Mouse (Mus musculus) midbrain, embryonic 13.5 days (tissue): ENCODE measurements around the gene Vwce. TPM values are rescaled to one million over a fixed set of nuclear protein-coding genes. Genes with fewer than 3 reads are reported as not detected.

Experiments used
- ATAC-seq: fragments of 200-750 bp; cut with Nextera tagmentation; 2 replicates; pipeline ENCODE4 v1.8.0; 2017; ENCODE audit warnings: mild to moderate bottlenecking, moderate TSS enrichment, moderate library complexity
- H3K27ac ChIP-seq: fragments of 300-500 bp; sonication (generic); 2 replicates; pipeline ENCODE4 v1.5.1; 2015; ENCODE audit warnings: inconsistent platforms, mild to moderate bottlenecking, moderate library complexity
- H3K27me3 ChIP-seq: fragments of 300-500 bp; sonication (generic); 2 replicates; pipeline ENCODE4 v1.6.1; 2015; ENCODE audit warnings: mild to moderate bottlenecking, inconsistent platforms
- H3K36me3 ChIP-seq: fragments of 300-500 bp; sonication (generic); 2 replicates; pipeline ENCODE4 v1.6.1; 2015; ENCODE audit warnings: mild to moderate bottlenecking, inconsistent platforms
- H3K4me1 ChIP-seq: fragments of 300-500 bp; sonication (generic); replicated peaks from 2 replicates; pipeline ENCODE4 v1.6.1; 2015; ENCODE audit warnings: inconsistent platforms
- H3K4me2 ChIP-seq: fragments of 300-500 bp; sonication (generic); replicated peaks from 2 replicates; pipeline ENCODE4 v1.6.1; 2015; ENCODE audit warnings: moderate library complexity, mild to moderate bottlenecking, inconsistent platforms
- H3K4me3 ChIP-seq: fragments of 300-500 bp; sonication (generic); replicated peaks from 2 replicates; pipeline ENCODE4 v1.5.1; 2015; ENCODE audit warnings: mild to moderate bottlenecking, inconsistent platforms
- H3K9ac ChIP-seq: fragments of 300-500 bp; sonication (generic); replicated peaks from 2 replicates; pipeline ENCODE4 v1.6.1; 2015; ENCODE audit warnings: mild to moderate bottlenecking, inconsistent platforms
- H3K9me3 ChIP-seq: fragments of 300-500 bp; sonication (generic); 2 replicates; pipeline ENCODE4 v1.6.1; 2016; ENCODE audit warnings: mild to moderate bottlenecking, inconsistent platforms
- WGBS: fragments of 180-500 bp; shearing (Covaris S2); methylation state at CpG from one replicate; pipeline ENCODE4 v1.1.7; 2015; 5-methylcytosine and 5-hydroxymethylcytosine counted together
- polyA plus RNA-seq: library from polyadenylated mRNA; unstranded; fragments of >200 nt; fragmentation: Nextera tagmentation; extraction: Ambion mirVana; gene quantifications from 2 replicates; pipeline ENCODE4 v1.2.1, GENCODE M21; 2015

The Vwce gene
- polyA plus RNA-seq, 1 experiment from 2014 or later: 0.61 TPM

DNA sequence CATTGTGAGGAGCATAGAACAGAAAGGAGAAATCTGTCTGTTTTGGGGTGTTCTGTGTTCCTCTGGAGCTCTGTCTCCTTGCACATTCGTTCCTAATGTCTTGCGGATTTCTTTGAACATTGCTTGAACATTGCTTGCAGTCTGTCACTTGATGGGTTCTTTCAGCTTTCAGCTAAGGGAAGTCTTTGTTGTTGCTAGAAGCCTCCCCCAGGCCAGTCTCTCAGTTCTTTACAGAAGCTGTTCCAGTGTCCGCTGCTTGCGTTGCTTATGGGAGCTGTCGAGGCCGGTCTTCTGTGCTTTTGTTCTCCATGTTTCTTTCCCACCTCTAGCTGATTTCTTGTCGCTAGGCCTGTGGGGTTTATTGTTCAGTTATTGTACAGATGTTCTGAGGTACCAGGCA is 61.8 kb downstream of the Vwce start:
- Histone ChIP-seq H3K9me3 (no peaks in the 10 kb centered on the region), H3K27me3 (no peaks in the 10 kb centered on the region), H3K4me3 (no peak overlapping the region), H3K4me1 (peaks cover 68% of the 10 kb centered on the region), H3K9ac (peak overlapping the region; percentile 28), H3K36me3 (no peaks in the 10 kb centered on the region; the same call in 1 of the 2 replicates), H3K4me2 (peak overlapping the region; percentile 21), H3K27ac (peak overlapping the region; percentile 74)
- 19% methylated on average over 7 of the region's 7 CpGs for WGBS
- peak; percentile 39; the same call in 1 of the 2 replicates for ATAC-seq

DNA sequence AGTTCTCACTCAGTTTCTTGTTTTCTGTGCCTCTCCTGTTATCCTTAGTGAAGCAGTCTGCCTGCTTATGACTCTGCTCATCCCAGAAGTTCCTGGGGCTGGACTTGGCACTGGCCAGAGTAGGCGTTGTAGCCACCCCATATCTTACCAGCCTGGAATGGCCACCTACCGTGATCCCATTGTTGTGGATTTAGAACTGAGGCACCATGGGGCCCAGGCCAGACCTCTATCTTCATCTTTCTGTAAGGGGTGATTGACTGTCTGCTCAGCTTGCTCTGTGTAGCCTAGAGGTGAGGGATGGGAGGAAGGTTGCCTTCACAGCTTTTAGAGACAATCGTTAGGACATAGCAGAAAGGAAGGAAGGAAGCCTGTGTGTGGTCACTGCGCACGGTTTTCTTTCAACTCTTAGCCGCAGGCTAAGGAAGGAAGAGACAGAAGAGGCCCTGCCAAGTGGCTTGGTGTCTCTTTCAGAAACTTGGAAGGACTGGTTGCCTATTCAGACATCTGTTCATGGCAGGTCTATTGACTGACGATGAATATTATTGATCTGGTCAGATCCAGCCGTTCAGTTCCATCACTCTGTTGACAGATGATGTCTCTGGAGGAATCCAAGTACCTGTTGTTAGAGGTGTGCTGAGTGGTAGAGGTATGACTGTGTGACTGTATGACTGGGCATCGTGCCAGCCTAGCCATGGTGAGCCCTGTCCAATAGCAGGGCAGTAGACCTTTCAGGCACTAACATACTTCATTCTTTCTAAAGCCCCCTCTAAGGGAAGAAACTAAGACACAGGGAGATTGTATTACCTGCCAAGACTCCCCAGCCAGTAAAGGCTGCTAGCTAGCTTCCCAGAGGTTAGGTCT is 64.3 kb downstream of the Vwce start:
- no peaks in the 10 kb centered on the region for H3K9me3 ChIP-seq
- H3K36me3 ChIP-seq: peaks cover 3% of the 10 kb centered on the region; the same call in 1 of the 2 replicates
- H3K4me1 ChIP-seq: peaks cover 67% of the 10 kb centered on the region
- H3K4me2 ChIP-seq: no peak overlapping the region
- H3K27me3 ChIP-seq: no peaks in the 10 kb centered on the region
- H3K9ac ChIP-seq: no peak overlapping the region
- no peak overlapping the region for H3K27ac ChIP-seq
- no peak for ATAC-seq
- H3K4me3 ChIP-seq: no peak overlapping the region
- WGBS: 74% methylated on average over 9 of the region's 9 CpGs

DNA sequence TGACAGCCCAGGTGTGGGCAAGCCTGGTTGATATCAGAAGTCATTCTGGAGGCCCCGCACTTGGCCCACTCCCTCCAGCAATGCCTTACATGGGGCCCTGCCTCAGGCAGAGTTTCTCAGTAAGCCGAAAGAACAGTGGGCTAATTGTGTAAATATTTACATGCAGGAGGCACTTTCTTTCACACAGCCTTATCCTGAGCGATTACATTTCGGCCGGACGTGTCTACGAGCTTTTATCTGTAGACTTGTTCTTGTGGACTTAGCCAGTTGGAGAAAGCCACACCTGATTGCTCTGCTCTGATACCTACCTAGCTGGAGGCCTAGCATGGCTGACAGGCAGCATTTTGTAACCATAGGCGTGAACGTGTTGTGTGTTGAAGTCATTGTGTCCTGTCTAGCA is 65.8 kb downstream of the Vwce start:
- peaks cover 66% of the 10 kb centered on the region for H3K4me1 ChIP-seq
- 65% methylated on average over 9 of the region's 9 CpGs for WGBS
- ATAC-seq: no peak

DNA sequence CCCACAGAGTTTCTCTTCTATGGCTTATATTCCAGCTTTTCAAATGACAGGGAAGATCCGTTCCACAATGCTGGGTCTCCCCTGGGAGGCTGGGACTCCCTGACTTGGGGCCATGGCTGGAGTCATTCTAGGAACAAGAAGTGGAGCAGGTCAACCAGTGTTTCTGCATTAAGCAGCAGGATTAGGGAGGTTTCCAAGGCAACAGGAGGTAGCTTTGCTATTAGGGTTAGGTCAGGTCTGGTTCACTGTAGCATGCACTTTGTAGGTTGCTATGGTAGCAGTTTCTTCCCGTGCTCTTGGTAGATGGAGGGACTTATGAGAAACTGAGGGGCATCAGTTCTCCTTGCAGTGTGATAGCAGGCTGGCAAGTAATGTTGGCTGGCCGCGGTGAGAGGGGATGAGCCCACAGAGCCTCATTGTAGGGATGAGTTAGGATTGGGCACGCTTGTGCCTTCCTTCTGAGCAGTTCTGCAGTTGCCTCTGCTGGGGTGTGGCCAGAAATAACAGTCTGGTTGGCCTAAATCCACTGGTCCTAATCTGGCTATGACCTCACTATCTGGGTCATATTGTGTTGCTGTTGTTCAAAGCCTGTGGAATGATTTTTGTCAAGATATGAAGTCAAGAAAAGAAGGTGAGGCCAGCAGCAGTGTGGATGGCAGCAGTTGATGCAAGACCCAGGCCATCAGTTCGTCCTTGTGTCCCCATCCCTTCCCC is 67.2 kb downstream of the Vwce start:
- Histone ChIP-seq H3K27ac (peak overlapping the region; percentile 6; the same call in 1 of the 2 replicates), H3K4me1 (peaks cover 60% of the 10 kb centered on the region), H3K27me3 (no peaks in the 10 kb centered on the region), H3K9me3 (no peaks in the 10 kb centered on the region), H3K4me3 (no peak overlapping the region), H3K4me2 (no peak overlapping the region), H3K9ac (no peak overlapping the region), H3K36me3 (peaks cover 5% of the 10 kb centered on the region)
- 35% methylated on average over 6 of the region's 6 CpGs for WGBS
- ATAC-seq: peak; percentile 48; the same call in 1 of the 2 replicates

More for the DNA sequence above, 65.8 kb downstream of the Vwce start:
- peaks cover 3% of the 10 kb centered on the region; the same call in 1 of the 2 replicates for H3K36me3 ChIP-seq
- no peaks in the 10 kb centered on the region for H3K27me3 ChIP-seq
- no peak overlapping the region for H3K4me3 ChIP-seq
- no peaks in the 10 kb centered on the region for H3K9me3 ChIP-seq
- no peak overlapping the region for H3K4me2 ChIP-seq
- peak overlapping the region; percentile 15; the same call in 1 of the 2 replicates for H3K27ac ChIP-seq
- H3K9ac ChIP-seq: no peak overlapping the region

DNA sequence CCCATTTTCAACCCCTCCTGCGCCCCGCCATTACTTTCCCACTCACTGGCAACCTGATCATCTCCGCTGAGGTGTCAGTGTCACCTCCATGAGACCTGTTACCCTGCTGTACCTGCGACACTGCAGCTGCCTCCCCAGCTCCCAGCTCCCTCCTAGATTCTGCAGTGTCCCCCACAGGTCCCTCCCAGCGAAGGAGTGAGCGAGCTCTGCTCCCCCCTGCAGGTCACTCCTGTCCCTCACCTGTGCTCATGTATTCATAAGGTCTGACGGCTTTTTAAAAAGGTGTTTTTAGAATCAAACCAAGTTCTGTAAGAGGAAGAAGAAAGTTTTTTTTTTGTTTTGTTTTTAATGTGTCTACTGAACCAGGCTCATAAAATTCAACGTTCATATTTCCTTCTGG is 68.1 kb downstream of the Vwce start:
- Histone ChIP-seq H3K4me3 (no peak overlapping the region), H3K4me1 (peaks cover 55% of the 10 kb centered on the region), H3K4me2 (no peak overlapping the region), H3K27me3 (no peaks in the 10 kb centered on the region), H3K9me3 (no peaks in the 10 kb centered on the region), H3K27ac (no peak overlapping the region), H3K9ac (no peak overlapping the region), H3K36me3 (peaks cover 14% of the 10 kb centered on the region)
- ATAC-seq: no peak
- WGBS: 89% methylated on average over 8 of the region's 8 CpGs

DNA sequence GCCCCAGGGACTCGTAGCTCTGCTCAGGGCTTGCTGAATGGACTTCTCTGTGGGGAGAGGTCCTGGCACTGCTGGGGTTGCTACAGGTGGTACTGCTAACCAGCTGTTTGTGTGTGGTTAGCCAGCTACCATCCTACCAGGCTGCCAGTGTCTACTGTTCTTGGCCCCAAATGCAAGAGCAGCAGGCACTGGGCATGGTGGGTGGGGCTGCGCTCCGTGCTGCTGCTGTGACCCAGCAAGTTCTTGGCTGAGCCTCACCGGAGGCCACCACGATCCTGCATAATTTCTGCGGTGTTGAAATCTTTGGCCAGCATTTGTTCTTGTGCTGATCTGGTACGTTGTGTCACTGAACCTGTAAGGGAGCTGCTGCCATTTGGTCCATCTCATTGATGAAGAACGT is 69.5 kb downstream of the Vwce start:
- no peak for ATAC-seq
- peaks cover 42% of the 10 kb centered on the region for H3K4me1 ChIP-seq
- H3K9me3 ChIP-seq: no peaks in the 10 kb centered on the region
- H3K27ac ChIP-seq: no peak overlapping the region
- no peak overlapping the region for H3K4me2 ChIP-seq
- no peak overlapping the region for H3K9ac ChIP-seq
- H3K4me3 ChIP-seq: no peak overlapping the region
- peaks cover 26% of the 10 kb centered on the region for H3K36me3 ChIP-seq
- no peaks in the 10 kb centered on the region for H3K27me3 ChIP-seq
- WGBS: 91% methylated on average over 8 of the region's 8 CpGs

DNA sequence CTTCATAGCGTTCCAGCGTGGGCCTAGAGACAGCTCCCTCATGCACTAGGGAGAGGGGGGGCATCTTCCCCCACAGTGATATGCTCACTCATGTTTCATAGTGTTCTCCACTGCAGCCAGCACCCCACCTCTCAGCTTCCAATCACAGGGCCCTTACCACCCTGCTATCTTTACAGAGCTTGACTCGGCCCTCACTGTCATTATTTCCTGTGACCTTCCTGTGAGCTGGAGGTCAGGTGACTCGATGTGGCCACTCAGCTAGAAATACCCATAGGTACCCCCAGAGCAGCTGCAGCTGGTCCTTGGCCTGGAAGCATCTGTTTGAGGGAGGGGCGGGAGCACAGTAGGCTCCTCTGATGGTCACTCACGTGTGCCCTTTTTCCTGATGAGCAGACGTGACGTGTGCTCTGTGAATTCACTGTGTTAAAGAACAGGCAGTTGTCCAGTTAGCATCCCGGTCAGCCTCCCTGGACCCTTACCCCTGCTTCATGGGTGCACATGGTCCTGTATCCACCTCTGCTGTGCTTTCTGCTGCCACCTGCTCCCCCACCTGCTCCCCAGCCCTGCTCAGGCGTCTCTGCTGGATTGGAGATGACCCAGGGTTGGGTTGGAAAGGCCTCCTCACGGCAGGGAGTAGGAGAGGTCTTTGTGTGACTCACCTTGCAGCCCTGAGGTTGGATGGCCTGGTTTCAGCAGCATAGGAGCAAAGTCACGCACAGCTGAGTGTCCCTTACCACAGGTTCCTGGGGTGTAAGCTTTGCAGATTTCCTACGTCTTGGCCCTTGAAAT is 73.3 kb downstream of the Vwce start:
- peaks cover 44% of the 10 kb centered on the region for H3K36me3 ChIP-seq
- no peak overlapping the region for H3K9ac ChIP-seq
- no peak for ATAC-seq
- H3K4me2 ChIP-seq: no peak overlapping the region
- H3K27me3 ChIP-seq: no peaks in the 10 kb centered on the region
- H3K4me3 ChIP-seq: no peak overlapping the region
- WGBS: 82% methylated on average over 13 of the region's 13 CpGs
- no peaks in the 10 kb centered on the region for H3K9me3 ChIP-seq
- H3K27ac ChIP-seq: no peak overlapping the region
- peaks cover 29% of the 10 kb centered on the region for H3K4me1 ChIP-seq

DNA sequence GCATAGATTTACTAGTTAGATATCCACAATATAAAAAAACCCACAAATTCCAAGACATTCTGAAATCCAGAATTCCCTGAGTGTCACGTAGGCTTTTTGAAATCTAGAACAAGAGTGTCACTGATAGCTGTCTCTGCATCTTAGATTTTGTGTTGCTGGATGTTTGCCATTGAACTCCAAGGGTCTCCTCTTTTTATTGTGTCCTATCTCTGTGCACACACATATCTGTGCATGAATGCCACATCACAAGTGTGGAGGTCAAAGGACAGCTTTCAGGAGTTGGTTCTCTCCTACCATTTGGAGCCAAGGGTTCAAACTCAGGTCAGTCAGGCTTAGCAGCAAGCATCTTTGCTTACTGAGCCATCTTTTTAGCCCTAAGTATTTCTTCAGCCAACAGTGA is 73.9 kb downstream of the Vwce start:
- Histone ChIP-seq H3K4me1 (peaks cover 29% of the 10 kb centered on the region), H3K4me3 (no peak overlapping the region), H3K4me2 (no peak overlapping the region), H3K27ac (no peak overlapping the region), H3K27me3 (no peaks in the 10 kb centered on the region), H3K9me3 (no peaks in the 10 kb centered on the region), H3K36me3 (peaks cover 50% of the 10 kb centered on the region), H3K9ac (no peak overlapping the region)
- 89% methylated on average over 1 of the region's 1 CpGs for WGBS
- ATAC-seq: no peak

DNA sequence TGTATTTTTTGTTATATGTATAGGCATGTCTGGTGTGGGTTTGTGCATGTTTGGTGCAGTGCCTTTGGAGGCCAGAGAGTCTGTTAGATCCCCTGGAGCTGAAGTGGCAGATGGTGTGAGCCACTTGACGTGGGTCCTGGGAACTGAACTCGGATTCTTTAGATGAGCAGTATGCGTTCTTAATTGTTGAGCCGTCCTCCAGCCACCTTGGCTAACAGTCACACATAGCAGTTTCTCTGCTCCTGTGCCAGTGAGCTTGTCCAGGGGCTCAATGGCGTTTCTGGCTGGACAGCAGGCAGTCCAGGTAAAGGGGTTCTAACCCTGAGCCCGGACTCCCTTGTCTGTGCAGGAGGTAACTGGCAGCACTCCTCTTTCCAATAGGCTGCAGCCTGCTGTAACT is 74.9 kb downstream of the Vwce start:
- ATAC-seq: no peak
- Histone ChIP-seq H3K27me3 (no peaks in the 10 kb centered on the region), H3K9me3 (no peaks in the 10 kb centered on the region), H3K27ac (peak overlapping the region; percentile 90), H3K4me1 (peaks cover 29% of the 10 kb centered on the region), H3K36me3 (peaks cover 57% of the 10 kb centered on the region), H3K4me3 (no peak overlapping the region), H3K4me2 (no peak overlapping the region), H3K9ac (no peak overlapping the region)
- WGBS: 63% methylated on average over 6 of the region's 6 CpGs

DNA sequence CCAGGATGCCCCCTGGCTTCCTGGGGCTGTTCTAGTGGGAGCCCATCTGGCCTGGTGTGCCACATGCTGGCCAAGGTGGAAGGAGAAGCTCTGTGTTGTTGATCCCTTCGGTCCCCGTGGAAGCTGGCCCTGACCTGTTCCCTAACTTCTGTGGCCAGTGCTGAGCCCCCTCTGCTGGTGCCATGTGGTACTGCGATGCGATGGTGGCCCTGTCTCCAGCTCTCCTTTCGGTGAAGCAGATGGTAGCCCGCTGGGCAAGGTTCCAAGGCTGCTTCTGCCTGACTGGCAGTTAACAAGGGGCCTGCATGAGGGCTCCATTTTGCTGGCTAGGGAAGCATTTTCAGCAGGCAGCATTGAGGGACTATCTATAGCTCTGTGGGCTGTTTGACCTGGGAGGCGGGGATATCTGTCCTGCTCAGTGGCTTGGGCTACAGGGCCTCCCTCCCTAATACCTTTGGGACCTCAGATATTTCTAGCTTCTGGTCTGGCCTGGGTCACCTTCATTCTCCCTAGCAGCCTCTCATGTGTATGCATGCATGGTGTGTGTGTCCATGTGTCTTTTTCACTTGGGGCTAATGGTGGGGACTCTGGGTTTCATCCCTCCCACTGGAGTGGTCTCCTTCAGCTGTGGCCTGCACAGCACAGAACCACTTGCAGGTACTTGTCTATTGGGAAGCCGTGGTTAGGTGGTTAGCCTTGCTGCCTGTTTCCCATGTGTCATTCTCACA is 75.5 kb downstream of the Vwce start:
- H3K36me3 ChIP-seq: peaks cover 59% of the 10 kb centered on the region

DNA sequence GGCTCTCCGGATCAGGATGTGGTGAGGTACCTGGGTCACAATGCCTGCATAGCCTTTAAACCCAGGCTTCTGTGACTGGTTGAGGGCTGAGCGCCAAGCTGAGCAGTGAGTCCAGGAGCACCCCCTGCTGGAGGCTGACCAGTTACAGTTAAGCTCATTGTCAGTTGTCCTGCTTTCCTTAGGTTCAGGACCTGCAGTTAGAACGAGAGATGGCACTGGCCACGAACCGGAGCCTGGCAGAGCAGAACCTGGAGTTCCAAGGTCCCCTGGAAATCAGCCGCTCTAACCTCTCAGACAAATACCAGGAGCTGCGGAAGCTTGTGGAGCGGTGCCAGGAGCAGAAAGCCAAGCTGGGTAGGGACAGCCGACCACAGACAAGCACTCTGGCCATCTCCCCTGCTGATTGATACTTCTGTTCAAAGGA is 76.1 kb downstream of the Vwce start:
- no peak overlapping the region for H3K4me2 ChIP-seq
- peak overlapping the region; percentile 90 for H3K27ac ChIP-seq
- H3K27me3 ChIP-seq: no peaks in the 10 kb centered on the region
- ATAC-seq: no peak; the same call in 1 of the 2 replicates
- peaks cover 29% of the 10 kb centered on the region for H3K4me1 ChIP-seq
- H3K9me3 ChIP-seq: no peaks in the 10 kb centered on the region
- no peak overlapping the region for H3K4me3 ChIP-seq
- no peak overlapping the region; the same call in 1 of the 2 replicates for H3K9ac ChIP-seq
- peaks cover 59% of the 10 kb centered on the region for H3K36me3 ChIP-seq
- WGBS: 69% methylated on average over 9 of the region's 9 CpGs

More for the DNA sequence above, 75.5 kb downstream of the Vwce start:
- H3K9ac ChIP-seq: no peak overlapping the region; the same call in 1 of the 2 replicates
- WGBS: 18% methylated on average over 8 of the region's 8 CpGs
- no peak overlapping the region for H3K4me2 ChIP-seq
- H3K4me1 ChIP-seq: peaks cover 33% of the 10 kb centered on the region
- peak overlapping the region; percentile 90 for H3K27ac ChIP-seq
- no peak overlapping the region for H3K4me3 ChIP-seq
- peak; percentile 84 for ATAC-seq
- H3K27me3 ChIP-seq: no peaks in the 10 kb centered on the region
- H3K9me3 ChIP-seq: no peaks in the 10 kb centered on the region
